In the genomic region with DNA sequence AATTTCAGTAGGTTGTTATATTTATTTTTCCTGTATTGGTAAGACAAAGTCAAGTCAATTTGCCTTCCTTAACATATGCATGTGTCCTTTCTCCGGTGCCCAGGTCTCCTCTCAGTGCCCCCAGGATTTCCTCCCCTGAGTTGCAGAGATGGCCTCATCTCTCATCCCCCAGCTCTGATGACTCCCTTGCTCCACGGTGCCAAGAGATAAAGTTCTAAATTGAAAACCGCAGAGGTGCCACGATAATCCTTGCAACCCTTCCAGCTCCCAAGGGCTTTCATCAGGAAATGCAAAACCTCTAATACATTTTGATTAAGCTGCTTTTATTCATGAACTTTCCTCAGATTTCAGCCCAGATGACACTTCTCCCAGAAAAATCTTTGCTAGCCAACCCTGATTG, we compare ENCODE assay signal across 22 mouse cellular contexts. TPM values are rescaled to one million over a fixed set of nuclear protein-coding genes. Genes with fewer than 3 reads are reported as not detected.
DNase-seq lines count a peak whose midpoint lies in the region; ATAC-seq and TF ChIP-seq lines count a peak whose summit lies in the region.
"Had no signal": no experiment of that assay in that cellular context is flagged by ENCODE, and none has a peak within 500 bp of the region (broad histone marks: within the 10 kb centered on the region; RNA-seq: fewer than 3 reads in every experiment).

No protein-coding gene starts in this region.

- H3K36me3 ChIP-seq in heart, embryonic 12.5 days = peaks cover 3% of the 10 kb centered on the region; the same call in 1 of the 2 replicates
- H3K36me3 ChIP-seq in heart, embryonic 14.5 days (ENCODE audit: control insufficient read depth, insufficient read depth, low read length) = no peaks in the 10 kb centered on the region
- H3K36me3 ChIP-seq in heart, postnatal 0 days (replicated peaks; ENCODE audit: control insufficient read depth, insufficient read depth, low read length) = 0 out of 2 replicates have a peak, but pooled peaks cover 5% of the 10 kb centered on the region
- H3K36me3 ChIP-seq: embryonic facial prominence, embryonic 13.5 days; hindbrain, embryonic 15.5 days had no signal

- no peak overlapping the region for H3K4me3 ChIP-seq in heart, embryonic 12.5 days
- 0 out of 4 replicates have a peak overlapping the region, but pooled peaks of 1 of the 2 experiments have one; percentile 1 for H3K4me3 ChIP-seq in heart, embryonic 14.5 days (ENCODE audit: control insufficient read depth in 1 of 2, insufficient read depth in 1 of 2, low read depth in 1 of 2, low read length in 2 of 2)
- 0 out of 2 replicates have a peak overlapping the region, but pooled peaks have one; percentile 5 for H3K4me3 ChIP-seq in heart, postnatal 0 days (ENCODE audit: low read depth, low read length)
- H3K4me3 ChIP-seq: embryonic facial prominence, embryonic 13.5 days; gastrocnemius, adult 2 months; hindbrain, embryonic 15.5 days had no signal

- peak overlapping the region; percentile 46; the same call in 1 of the 2 replicates for H3K27ac ChIP-seq in heart, embryonic 12.5 days (ENCODE audit: poor library complexity, severe bottlenecking)
- H3K27ac ChIP-seq in heart, embryonic 14.5 days (replicated peaks in 1 of 2; ENCODE audit: control insufficient read depth in 1 of 2, insufficient read depth in 1 of 2, low read depth in 2 of 2, low read length in 2 of 2) = peak overlapping the region; percentile 66 to 76
- peak overlapping the region; percentile 75 for H3K27ac ChIP-seq in heart, postnatal 0 days (ENCODE audit: low read depth)
- H3K27ac ChIP-seq: embryonic facial prominence, embryonic 13.5 days; gastrocnemius, adult 2 months; hindbrain, embryonic 15.5 days had no signal

- TF ChIP-seq EP300 in heart, postnatal 0 days (IDR thresholded peaks at IDR 0.05; ENCODE audit: low read depth) = no peak

- H3K4me2 ChIP-seq in heart, embryonic 12.5 days = peak overlapping the region; percentile 34
- H3K4me2 ChIP-seq in heart, embryonic 14.5 days (ENCODE audit: low read length) = peak overlapping the region; percentile 47
- peak overlapping the region; percentile 41 for H3K4me2 ChIP-seq in heart, postnatal 0 days (ENCODE audit: low read depth, low read length)
- H3K4me2 ChIP-seq: embryonic facial prominence, embryonic 13.5 days; hindbrain, embryonic 15.5 days had no signal

- no peaks in the 10 kb centered on the region for H3K9me3 ChIP-seq in heart, embryonic 12.5 days (replicated peaks)
- H3K9me3 ChIP-seq in heart, embryonic 14.5 days (ENCODE audit: control insufficient read depth, low read length) = no peaks in the 10 kb centered on the region
- no peaks in the 10 kb centered on the region for H3K9me3 ChIP-seq in heart, postnatal 0 days (replicated peaks; ENCODE audit: control insufficient read depth, low read length)
- H3K9me3 ChIP-seq: embryonic facial prominence, embryonic 13.5 days; hindbrain, embryonic 15.5 days had no signal

- peaks cover 51% of the 10 kb centered on the region for H3K4me1 ChIP-seq in heart, embryonic 12.5 days (replicated peaks)
- peaks cover 15 to 56% of the 10 kb centered on the region in 2 experiments for H3K4me1 ChIP-seq in heart, embryonic 14.5 days (ENCODE audit: control insufficient read depth in 2 of 2, insufficient read depth in 2 of 2, low read length in 2 of 2)
- peaks cover 50% of the 10 kb centered on the region for H3K4me1 ChIP-seq in heart, postnatal 0 days (ENCODE audit: control insufficient read depth, insufficient read depth)
- H3K4me1 ChIP-seq: hindbrain, embryonic 15.5 days had no signal

- no peaks in the 10 kb centered on the region for H3K27me3 ChIP-seq in heart, embryonic 12.5 days (replicated peaks)
- no peaks in the 10 kb centered on the region for H3K27me3 ChIP-seq in heart, embryonic 14.5 days (ENCODE audit: control insufficient read depth, insufficient read depth, low read length)
- no peaks in the 10 kb centered on the region for H3K27me3 ChIP-seq in heart, postnatal 0 days (ENCODE audit: control insufficient read depth, insufficient read depth, low read length)
- H3K27me3 ChIP-seq: CH12.LX; embryonic facial prominence, embryonic 13.5 days; hindbrain, embryonic 15.5 days; Patski had no signal

- TF ChIP-seq CTCF in heart, postnatal 0 days (IDR thresholded peaks at IDR 0.05; ENCODE audit: low read depth) = no peak

- no peak for ATAC-seq in heart, embryonic 12.5 days (ENCODE audit: insufficient number of reproducible peaks, low FRiP score)
- ATAC-seq in heart, embryonic 14.5 days (ENCODE audit: insufficient number of reproducible peaks, insufficient read depth, low FRiP score, low read depth) = no peak
- ATAC-seq in heart, postnatal 0 days (ENCODE audit: insufficient read depth, low read depth) = no peak
- ATAC-seq: activated CD4-positive, CD25-positive, alpha-beta regulatory T cell, adult 4 months; forebrain, embryonic 14.5 days; intestine, embryonic 16.5 days; Patski had no signal

- DNase-seq in heart, adult 18-20 months = peak; percentile 44 to 52
- no peak for DNase-seq in heart, adult 8-10 months (ENCODE audit: low spot score)
- no peak for DNase-seq in heart, postnatal 14 days
- DNase-seq in heart, postnatal 0 days (ENCODE audit: low spot score) = peak; percentile 41
- DNase-seq in spleen, postnatal 10 days (ENCODE audit: low spot score in 2 of 2) = no peak
- DNase-seq: adrenal gland, postnatal 14 days; cerebellum, adult 11-12 months; cerebellum, adult 9-10 months; cerebellum, postnatal 25 days; gastrocnemius, adult 2 months; gastrocnemius, postnatal 25 days; kidney, adult 2 months had no signal

- peak overlapping the region; percentile 17; the same call in 1 of the 2 replicates for H3K9ac ChIP-seq in heart, embryonic 12.5 days
- H3K9ac ChIP-seq in heart, embryonic 14.5 days (ENCODE audit: low read length) = no peak overlapping the region
- no peak overlapping the region for H3K9ac ChIP-seq in heart, postnatal 0 days (replicated peaks; ENCODE audit: low read depth, low read length)
- H3K9ac ChIP-seq: embryonic facial prominence, embryonic 13.5 days; hindbrain, embryonic 15.5 days had no signal

- intact Hi-C loops in heart, postnatal 14 days (cut with DNase I) = no loop called here

- WGBS in heart, embryonic 12.5 days = 14% methylated on average over 4 of the region's 4 CpGs
- WGBS in heart, embryonic 14.5 days = under 1% methylated on average over 4 of the region's 4 CpGs
- 12% methylated on average over 4 of the region's 4 CpGs for WGBS in heart, postnatal 0 days

RNA-seq across cellular contexts. Expression of gene Hmcn1, which starts 8.3 kb away (rescaled TPM):
- 10 to 100 TPM; 14.7 to 15.8 TPM for total RNA-seq in heart, adult 18-20 months (2021)
- 10 to 100 TPM; 10.9 to 15.1 (median 12.2) TPM for total RNA-seq in heart, adult 8-10 months (2022)
- polyA plus RNA-seq in heart, embryonic 12.5 days (2016; fragmentation: Nextera tagmentation; extraction: Ambion mirVana) = 20.9 and 23.7 TPM in 2 replicates
- total RNA-seq in heart, postnatal 14 days (2021) = 10 to 100 TPM; 24.6 to 25.6 TPM
- polyA plus RNA-seq in heart, embryonic 14.5 days (2014; fragmentation: Nextera tagmentation; extraction: Ambion mirVana) = 35.1 and 35.9 TPM in 2 replicates
- total RNA-seq in heart, postnatal 0 days (2014; rRNA removed; ENCODE audit: low replicate concordance) = 51.0 and 59.2 TPM in 2 replicates
- 18.3 and 18.9 TPM in 2 replicates for polyA plus RNA-seq in heart, postnatal 0 days (2015; fragmentation: Nextera tagmentation; extraction: Ambion mirVana)
- total RNA-seq: granulocyte monocyte progenitor cell, adult 5-6 weeks had no signal
- polyA plus RNA-seq: activated CD4-positive, CD25-positive, alpha-beta regulatory T cell, adult 4 months had no signal

Comparison
In these comparisons a context has a peak if more than half of its experiments do, and no peak if none do; other contexts are left out.
1. DNase-seq: peak in heart, adult 18-20 months (2 of 2) and heart, postnatal 0 days (single experiment); none in heart, adult 8-10 months (single experiment), heart, postnatal 14 days (0 of 2) and spleen, postnatal 10 days (0 of 2).
2. Peak in every context shown above with its lines, with median percentiles within 50 percentile points of each other: H3K27ac ChIP-seq and H3K4me2 ChIP-seq.